Mouse (Mus musculus) hematopoietic stem cell, adult 5-6 weeks (primary cell): ENCODE results near the gene 9530053A07Rik. TPM values are rescaled to one million over a fixed set of nuclear protein-coding genes. Genes with fewer than 3 reads are reported as not detected.

ENCODE experiments used
- ATAC-seq, 2 experiments: fragments of 125-278 bp in 1 of 2; replicated peaks in 1 of 2; 2 replicates each; pipeline ENCODE4 v1.8.0; 2016 to 2017; ENCODE audit warnings: inconsistent platforms in 2 of 2, mild to moderate bottlenecking in 2 of 2, moderate number of reproducible peaks in 2 of 2, low read depth in 1 of 2, moderate TSS enrichment in 1 of 2; ENCODE audit not compliant: low FRiP score in 2 of 2, poor library complexity in 2 of 2, severe bottlenecking in 2 of 2, insufficient read depth in 1 of 2, low TSS enrichment in 1 of 2
- total RNA-seq: library from RNA; stranded (forward); fragments of 172-1452, 232-1000 nt; gene quantifications from 2 replicates; pipeline ENCODE4 v1.2.3, GENCODE M21; 2017

Gene 9530053A07Rik
- total RNA-seq, 1 experiment from 2014 or later: not detected

DNA sequence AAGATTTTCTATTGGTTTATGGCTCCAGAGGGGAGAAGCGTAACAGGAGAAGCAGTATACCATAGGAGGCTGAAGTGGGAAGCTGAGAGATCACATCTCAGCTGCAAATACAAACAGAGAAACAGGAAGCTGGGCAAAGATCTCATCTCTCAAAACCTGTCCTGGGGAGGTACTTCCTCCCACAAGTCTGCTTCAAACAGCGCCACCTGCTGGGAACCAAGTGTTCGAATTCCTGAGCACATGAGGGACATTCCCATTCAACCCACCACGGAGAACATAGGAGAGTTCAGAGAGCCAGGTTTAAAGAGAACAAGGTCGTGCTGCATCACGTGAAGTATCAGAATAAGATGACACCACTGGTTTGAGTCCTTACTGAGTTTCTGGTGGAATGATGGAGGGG, 36.1 kb downstream of the 9530053A07Rik start:
- ATAC-seq: no peak

DNA sequence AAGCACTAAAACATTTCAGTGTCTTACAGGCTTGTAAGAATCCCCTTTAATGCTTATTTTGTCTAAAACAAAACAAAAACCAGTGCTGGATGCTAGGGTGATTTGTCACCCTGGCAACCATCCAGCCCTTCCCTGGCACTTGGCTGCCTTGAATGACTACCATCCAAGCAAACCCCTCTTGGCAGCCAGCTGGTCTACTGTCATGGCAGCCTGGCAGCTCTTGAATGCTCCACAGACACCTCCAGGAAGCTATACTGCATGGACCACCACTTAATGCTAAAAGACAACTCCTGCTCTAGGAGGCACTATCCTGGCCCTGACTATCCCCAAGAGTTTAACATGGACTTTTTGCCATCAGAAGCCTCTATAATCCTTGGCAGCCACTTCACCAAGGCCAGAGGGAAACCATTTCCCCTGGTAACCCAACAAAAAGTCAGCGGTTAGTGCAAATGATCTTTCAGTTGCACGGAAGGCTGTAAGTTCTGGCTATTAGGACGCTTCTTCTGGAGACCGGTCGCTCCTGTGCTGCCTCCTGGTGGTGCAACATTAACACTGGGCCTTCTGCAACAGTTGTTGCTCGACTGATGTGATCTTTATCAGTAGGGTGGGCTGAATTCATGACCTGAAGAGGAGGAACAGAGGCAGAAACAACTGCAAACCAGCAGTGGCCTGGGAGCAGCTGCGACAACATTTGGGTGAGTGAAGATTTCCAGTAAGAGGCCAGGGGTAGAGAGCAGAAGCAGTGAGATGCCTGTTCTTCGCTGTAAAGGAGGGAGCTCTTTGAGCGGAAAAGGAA, 39.3 kb downstream of the 9530053A07Rik start:
- peak; percentile 72 to 75 for ATAC-seq

DNA sequence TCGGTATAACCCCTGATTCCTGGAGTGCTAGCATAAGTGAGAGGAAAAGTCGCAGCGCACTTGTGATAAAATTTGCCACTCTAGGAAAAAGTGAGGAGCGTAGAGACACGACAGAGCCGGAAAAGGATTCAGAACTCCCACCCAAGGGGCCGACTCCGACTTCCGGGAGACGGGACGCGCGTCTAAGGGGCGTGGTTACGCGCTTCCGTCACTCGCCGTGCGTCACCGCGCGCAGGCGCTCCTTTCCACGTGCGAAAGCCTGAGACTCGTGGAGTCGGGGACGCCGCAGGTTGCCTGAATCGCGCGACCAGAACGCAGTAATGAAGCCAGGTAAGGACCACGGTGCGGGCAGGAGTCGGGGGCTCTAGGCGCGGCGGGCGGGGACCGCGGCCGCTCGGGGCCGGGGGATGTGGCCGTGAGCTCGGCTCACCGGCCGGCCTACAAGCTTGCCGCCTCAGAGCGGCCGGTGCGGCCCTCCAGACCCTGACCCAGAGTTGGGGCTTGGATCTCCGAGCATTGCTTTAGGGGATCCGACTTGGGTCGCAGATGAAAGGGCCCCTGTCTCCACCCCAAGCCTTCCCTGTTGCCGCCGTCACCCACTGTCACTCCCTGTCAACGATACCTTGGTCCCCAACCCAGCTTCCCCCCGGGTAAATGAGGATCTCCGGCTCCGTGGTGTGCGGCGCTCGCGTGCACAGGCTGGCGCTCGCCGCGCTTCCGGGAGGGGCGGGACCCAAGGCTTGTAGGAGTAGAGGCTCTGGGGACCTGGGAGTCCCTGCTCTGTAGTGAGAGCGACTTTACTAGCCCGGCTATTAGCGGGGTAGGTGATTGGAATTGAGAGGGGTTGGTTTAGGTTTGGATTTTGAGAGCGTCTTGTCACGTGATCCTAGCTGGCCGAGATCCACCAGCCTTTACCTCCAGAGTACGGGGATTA, 40.5 kb downstream of the 9530053A07Rik start, which contains the start of gene Fbl:
Fbl (plus strand) TSS at position 222 of the 934 bp plus-strand sequence.
- peak; percentile 82 to 83 for ATAC-seq

DNA sequence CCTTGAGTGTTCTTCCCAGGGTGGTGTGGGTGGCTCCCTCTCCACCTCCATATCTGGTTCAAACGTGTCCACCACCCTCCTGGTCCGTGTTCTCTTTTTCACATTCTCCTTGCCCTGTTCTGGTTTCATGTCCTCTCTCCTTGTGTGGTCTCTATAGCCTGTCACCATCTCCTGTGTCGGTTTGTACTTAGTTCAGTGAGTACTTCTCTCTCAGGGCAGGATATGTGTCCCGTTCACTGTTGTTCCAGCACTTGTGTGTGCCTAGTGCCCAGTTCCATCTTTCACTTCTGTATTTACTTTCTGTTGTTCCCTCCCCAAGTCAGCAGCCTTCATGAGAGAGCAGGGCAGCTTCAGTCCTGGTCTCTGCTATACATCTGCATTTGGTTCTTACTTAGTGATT, 46.1 kb downstream of the 9530053A07Rik start:
- ATAC-seq: no peak

DNA sequence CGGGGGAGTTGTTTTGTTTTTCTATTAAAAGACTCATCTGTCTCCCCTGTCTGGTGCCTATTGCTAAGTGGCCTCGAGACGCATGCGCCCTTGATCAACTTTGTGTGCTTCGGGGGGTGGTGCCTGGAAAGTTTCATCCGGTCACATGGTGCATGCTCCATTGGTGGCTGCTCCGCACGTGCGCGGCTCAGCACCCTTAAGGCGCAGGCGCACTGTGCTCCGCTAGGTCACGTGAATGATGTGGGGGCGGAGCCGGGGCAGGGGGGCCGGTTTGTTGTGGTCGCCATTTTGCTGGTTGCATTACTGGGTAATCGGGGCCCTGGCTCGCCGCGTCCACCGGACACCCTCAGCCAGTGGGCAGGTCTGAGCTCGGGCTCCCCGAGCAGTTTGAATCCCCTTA, 50.0 kb downstream of the 9530053A07Rik start, which contains the start of gene Dyrk1b:
Dyrk1b (plus strand) TSS at position 242 of the 400 bp plus-strand sequence.
- peak; percentile 85 to 86 for ATAC-seq

DNA sequence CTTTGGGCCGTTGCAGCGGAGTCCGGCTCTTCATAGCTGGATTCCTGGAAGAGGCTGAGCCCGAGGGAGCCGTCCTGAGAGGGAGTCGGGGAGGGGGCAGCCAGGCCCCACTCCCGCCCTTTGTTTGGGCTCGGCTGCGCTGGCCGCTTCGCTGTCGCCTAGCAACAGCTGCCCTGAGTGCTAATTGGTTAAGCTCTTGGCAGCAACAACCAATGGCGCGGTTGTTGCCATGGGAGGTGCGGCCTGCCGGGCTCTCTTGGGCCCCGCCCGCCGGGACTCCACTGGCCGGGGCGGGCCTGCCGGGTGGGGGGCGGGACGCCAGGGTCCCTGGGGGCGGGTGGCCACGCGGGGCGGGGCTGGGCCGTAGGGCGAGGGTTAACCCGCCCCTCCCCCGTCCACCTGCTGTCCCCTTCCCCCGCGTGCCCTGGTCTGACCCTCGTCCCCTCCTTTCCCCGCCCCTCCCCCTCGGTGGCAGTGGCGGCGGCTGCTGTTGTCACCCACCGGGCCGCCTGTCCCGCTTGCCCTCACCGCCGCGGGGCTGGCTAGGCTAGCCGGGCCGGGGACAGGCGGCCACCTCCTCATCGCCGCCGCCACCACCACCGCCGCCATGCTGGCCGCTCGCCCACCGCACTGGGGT, 50.6 kb downstream of the 9530053A07Rik start:
- ATAC-seq: peak; percentile 86

- no peak for ATAC-seq
Measured at GRCm38 (mm10) chr7:28180890-28181289, 51.6 kb downstream of the 9530053A07Rik start.

DNA sequence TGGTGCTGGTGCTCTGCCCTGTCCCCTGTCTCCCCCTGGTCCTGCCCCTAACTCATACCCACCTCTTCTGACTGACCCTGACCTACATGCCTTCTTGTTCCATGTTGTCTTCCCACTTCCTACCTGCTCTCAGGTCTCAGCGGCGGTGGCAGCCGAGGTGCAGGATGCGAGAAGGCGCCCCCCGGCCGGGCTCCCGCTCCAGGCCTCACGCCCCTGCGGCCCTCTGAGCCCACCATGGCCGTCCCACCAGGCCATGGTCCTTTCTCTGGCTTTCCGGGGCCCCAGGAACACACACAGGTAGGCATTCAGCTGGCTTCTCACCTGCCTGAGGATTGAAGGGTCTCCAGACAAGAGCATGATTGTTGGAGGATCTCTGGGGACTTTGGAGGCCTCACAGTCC, 52.1 kb downstream of the 9530053A07Rik start:
- no peak for ATAC-seq

GRCm38 (mm10) chr7:28182320-28182719, 53.1 kb downstream of the 9530053A07Rik start:
- ATAC-seq: no peak

GRCm38 (mm10) chr7:28185884-28186283, 56.6 kb downstream of the 9530053A07Rik start:
- no peak for ATAC-seq

GRCm38 (mm10) chr7:28186631-28187030, 57.4 kb downstream of the 9530053A07Rik start:
- no peak for ATAC-seq

DNA sequence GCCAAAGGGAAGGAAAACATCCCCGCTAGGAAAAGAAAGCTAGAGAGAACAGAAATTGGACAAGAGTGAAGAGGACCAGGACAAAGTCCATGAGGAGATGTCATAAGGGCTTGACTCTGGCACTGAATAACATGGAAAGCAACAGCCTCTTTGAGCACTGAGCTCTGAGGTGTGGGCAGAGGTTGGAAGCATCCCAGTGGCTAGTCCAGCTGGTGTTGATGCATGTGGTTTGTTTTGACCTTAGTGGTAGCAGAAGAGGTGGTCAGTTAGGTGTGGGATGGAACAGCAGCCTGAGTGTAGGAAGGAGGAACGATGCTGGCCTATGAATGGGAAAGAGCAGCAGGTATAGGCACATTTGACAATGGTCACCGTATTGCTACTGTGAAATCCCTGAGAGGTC, 62.2 kb downstream of the 9530053A07Rik start:
- ATAC-seq: no peak

DNA sequence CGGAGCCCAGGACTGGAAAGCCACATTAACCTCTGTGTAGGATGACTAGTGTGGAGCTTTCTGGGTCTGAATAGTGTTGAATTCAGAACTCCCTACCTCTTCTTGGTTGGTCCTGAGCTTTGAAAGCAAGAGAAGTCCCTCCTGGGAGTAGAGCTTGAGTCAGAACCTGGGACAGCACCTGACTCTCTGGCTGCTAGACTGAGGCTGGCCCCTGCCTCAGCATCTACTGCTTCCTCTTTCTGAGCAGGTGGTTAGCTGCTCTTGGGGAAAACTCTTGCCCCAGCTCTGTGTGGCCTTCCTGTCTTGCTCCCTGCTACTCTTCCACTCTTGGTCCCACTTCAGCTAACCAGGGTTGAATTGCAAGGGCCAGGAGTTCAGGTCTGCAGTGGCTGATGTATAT, 62.6 kb downstream of the 9530053A07Rik start:
- peak; percentile 69 to 86 for ATAC-seq

- no peak for ATAC-seq
Measured at GRCm38 (mm10) chr7:28195414-28196098, 66.3 kb downstream of the 9530053A07Rik start.

GRCm38 (mm10) chr7:28196528-28196927, 67.3 kb downstream of the 9530053A07Rik start:
- no peak for ATAC-seq

GRCm38 (mm10) chr7:28199054-28199453, 69.8 kb downstream of the 9530053A07Rik start:
- ATAC-seq: no peak
